Mouse (Mus musculus): ENCODE measurements at regions not wholly inside any gene's neighbourhood (a gene's known extent, or its start where the extent isn't known, plus 50 kb on each side); places are given as distances from the start of the nearest gene placed in this dataset.

- no peak for ATAC-seq (replicated peaks; ENCODE audit: insufficient number of reproducible peaks, insufficient read depth, low FRiP score, low read depth)
- Histone ChIP-seq H3K4me1 (replicated peaks) (no peaks in the 10 kb centered on the region), H3K27ac (no peak overlapping the region), H3K4me2 (no peak overlapping the region), H3K27me3 (no peaks in the 10 kb centered on the region), H3K9ac (no peak overlapping the region), H3K9me3 (replicated peaks) (no peaks in the 10 kb centered on the region), H3K4me3 (no peak overlapping the region), H3K36me3 (no peaks in the 10 kb centered on the region)
- 64% methylated on average over 2 of the region's 2 CpGs for WGBS
Observed at GRCm38 (mm10) chr19:49396257-49396656, 1190.4 kb downstream of the Sorcs3 start.

GRCm38 (mm10) chr19:49415326-49415725 is 1209.5 kb downstream of the Sorcs3 start:
- Histone ChIP-seq H3K9ac (no peak overlapping the region), H3K36me3 (no peaks in the 10 kb centered on the region), H3K4me2 (no peak overlapping the region), H3K4me3 (no peak overlapping the region), H3K4me1 (replicated peaks) (no peaks in the 10 kb centered on the region), H3K9me3 (replicated peaks) (no peaks in the 10 kb centered on the region), H3K27me3 (no peaks in the 10 kb centered on the region), H3K27ac (no peak overlapping the region)
- WGBS = 82% methylated on average over 2 of the region's 2 CpGs
- ATAC-seq (replicated peaks; ENCODE audit: insufficient number of reproducible peaks, insufficient read depth, low FRiP score, low read depth) = no peak

GRCm38 (mm10) chr19:49423059-49423900 is 1217.5 kb downstream of the Sorcs3 start:
- Histone ChIP-seq H3K4me2 (no peak overlapping the region), H3K9ac (no peak overlapping the region), H3K4me3 (no peak overlapping the region), H3K27ac (no peak overlapping the region), H3K9me3 (replicated peaks) (no peaks in the 10 kb centered on the region), H3K36me3 (no peaks in the 10 kb centered on the region), H3K4me1 (replicated peaks) (no peaks in the 10 kb centered on the region), H3K27me3 (no peaks in the 10 kb centered on the region)
- WGBS = 76% methylated on average over 7 of the region's 7 CpGs
- no peak for ATAC-seq (replicated peaks; ENCODE audit: insufficient number of reproducible peaks, insufficient read depth, low FRiP score, low read depth)

All from heart, embryonic 15.5 days (tissue).